In genomic region chr5:139077311-139078155, GRCm38 (mm10) we compare ENCODE assay signal across 12 mouse cellular contexts.
A peak's percentile ranks its signal among the peaks of the same experiment; 100 is the strongest.
DNase-seq lines count a peak whose midpoint lies in the region; ATAC-seq and TF ChIP-seq lines count a peak whose summit lies in the region.
"Had no signal": no experiment of that assay in that cellular context is flagged by ENCODE, and none has a peak within 500 bp of the region (broad histone marks: within the 10 kb centered on the region; RNA-seq: fewer than 3 reads in every experiment).

No protein-coding gene starts in this region.

- H3K4me1 ChIP-seq in lung, embryonic 14.5 days (ENCODE audit: insufficient read depth): peaks cover 24% of the 10 kb centered on the region
- peaks cover 2% of the 10 kb centered on the region; the same call in 1 of the 2 replicates for H3K4me1 ChIP-seq in lung, adult 2 months (ENCODE audit: control insufficient read depth, insufficient read depth, low read length)
- H3K4me1 ChIP-seq in embryonic facial prominence, embryonic 14.5 days (ENCODE audit: control insufficient read depth, insufficient read depth, low read length): peaks cover 23% of the 10 kb centered on the region

- TF ChIP-seq CTCF in lung, embryonic 14.5 days (IDR thresholded peaks at IDR 0.05; ENCODE audit: low read depth): no peak
- TF ChIP-seq CTCF in lung, adult 2 months (IDR thresholded peaks at IDR 0.05; ENCODE audit: insufficient read depth, low read length): no peak

- peak; percentile 26 for DNase-seq in gastrocnemius, postnatal 14 days
- DNase-seq in gastrocnemius, postnatal 36 days: no peak
- peak; percentile 78 for DNase-seq in lung, embryonic 14.5 days
- no peak for DNase-seq in lung, adult 2 months
- peak; percentile 60 for DNase-seq in cerebellum, adult 11 months
- DNase-seq in embryonic facial prominence, embryonic 14.5 days (ENCODE audit: low spot score): peak; percentile 81
- DNase-seq in spleen, postnatal 36 days (ENCODE audit: low spot score in 2 of 2): no peak
- DNase-seq in left cerebral cortex, postnatal 25 days (ENCODE audit: low spot score in 2 of 2): no peak
- DNase-seq: liver, postnatal 0 days; right cerebral cortex, postnatal 25 days; thymus, postnatal 36 days had no signal

- no peaks in the 10 kb centered on the region for H3K9me3 ChIP-seq in lung, embryonic 14.5 days (ENCODE audit: low read depth, low read length)
- H3K9me3 ChIP-seq in embryonic facial prominence, embryonic 14.5 days (ENCODE audit: control insufficient read depth, low read length): no peaks in the 10 kb centered on the region

- H3K4me3 ChIP-seq in lung, embryonic 14.5 days (ENCODE audit: low read depth, low read length): no peak overlapping the region
- H3K4me3 ChIP-seq in lung, adult 2 months (replicated peaks; ENCODE audit: extremely low read depth, low read depth, low read length): no peak overlapping the region
- H3K4me3 ChIP-seq in embryonic facial prominence, embryonic 14.5 days (ENCODE audit: low read depth, low read length): no peak overlapping the region
- H3K4me3 ChIP-seq: layer of hippocampus, adult 2 months had no signal

- 26% methylated on average over 11 of the region's 11 CpGs for WGBS in lung, embryonic 14.5 days
- 64% methylated on average over 11 of the region's 11 CpGs for WGBS in lung, adult 2 months
- WGBS in embryonic facial prominence, embryonic 14.5 days: 49% methylated on average over 11 of the region's 11 CpGs

- H3K9ac ChIP-seq in lung, embryonic 14.5 days: no peak overlapping the region
- no peak overlapping the region for H3K9ac ChIP-seq in embryonic facial prominence, embryonic 14.5 days (ENCODE audit: low read depth, low read length)
- H3K9ac ChIP-seq: liver, postnatal 0 days had no signal

- no peak overlapping the region for H3K4me2 ChIP-seq in lung, embryonic 14.5 days
- no peak overlapping the region for H3K4me2 ChIP-seq in embryonic facial prominence, embryonic 14.5 days (ENCODE audit: low read depth, low read length)

- intact Hi-C loops in gastrocnemius, postnatal 14 days (cut with DNase I; ENCODE audit: low total_unique reads): loop anchor here (5.0 kb wide), 1 partner anchor 105 kb away; no protein-coding TSS in a partner anchor
- intact Hi-C loops in gastrocnemius, postnatal 36 days (cut with DNase I): loop anchor here (5.0 kb wide), 1 partner anchor 80 kb away; the partner anchor contains the start of gene Pdgfa
- intact Hi-C loops in left cerebral cortex, postnatal 25 days (cut with DNase I): loop anchor here (5.0 kb wide), 1 partner anchor 100 kb away; no protein-coding TSS in a partner anchor

- peak; percentile 51; the same call in 1 of the 2 replicates for ATAC-seq in lung, embryonic 14.5 days (ENCODE audit: insufficient read depth)
- peak; percentile 35; the same call in 1 of the 2 replicates for ATAC-seq in embryonic facial prominence, embryonic 14.5 days (ENCODE audit: low read depth)
- ATAC-seq: liver, postnatal 0 days had no signal

- 0 out of 2 replicates have a peak overlapping the region, but pooled peaks have one; percentile 15 for H3K27ac ChIP-seq in lung, embryonic 14.5 days (ENCODE audit: low read depth)
- peak overlapping the region; percentile 67 for H3K27ac ChIP-seq in embryonic facial prominence, embryonic 14.5 days (replicated peaks; ENCODE audit: low read depth, low read length)
- H3K27ac ChIP-seq: layer of hippocampus, adult 2 months had no signal

- TF ChIP-seq POLR2A in lung, adult 2 months (IDR thresholded peaks at IDR 0.05; ENCODE audit: borderline replicate concordance, extremely low read depth, low read depth, low read length): no peak

- H3K27me3 ChIP-seq in lung, embryonic 14.5 days (ENCODE audit: insufficient read depth, low read length): no peaks in the 10 kb centered on the region
- H3K27me3 ChIP-seq in embryonic facial prominence, embryonic 14.5 days (replicated peaks; ENCODE audit: control insufficient read depth, insufficient read depth, low read length): no peaks in the 10 kb centered on the region

- no peaks in the 10 kb centered on the region for H3K36me3 ChIP-seq in lung, embryonic 14.5 days (ENCODE audit: insufficient read depth)
- H3K36me3 ChIP-seq in embryonic facial prominence, embryonic 14.5 days (ENCODE audit: control insufficient read depth, insufficient read depth, low read length): no peaks in the 10 kb centered on the region

Comparison
In these comparisons a context has a peak if more than half of its experiments do, and no peak if none do; other contexts are left out.
1. DNase-seq: peak in gastrocnemius, postnatal 14 days (single experiment), lung, embryonic 14.5 days (single experiment), cerebellum, adult 11 months (single experiment) and embryonic facial prominence, embryonic 14.5 days (single experiment); none in gastrocnemius, postnatal 36 days (0 of 2), lung, adult 2 months (single experiment), spleen, postnatal 36 days (0 of 2) and left cerebral cortex, postnatal 25 days (0 of 2).